Mouse (Mus musculus) adrenal gland, adult (tissue): ENCODE measurements around the gene Exosc2.

ENCODE experiments used
- DNase-seq, 2 experiments: peaks; one replicate each; pipeline ENCODE4 v3.0.0; 2022 to 2023; ENCODE audit warnings: low spot score in 1 of 2; ENCODE audit not compliant: inconsistent age in 2 of 2

Exosc2 gene

GRCm38 (mm10) chr2:31724730-31725490 is 54.4 kb downstream of the Exosc2 start:
- no peak for DNase-seq

- DNase-seq, result no peak
These were observed 57.2 kb downstream of the Exosc2 start for GRCm38 (mm10) chr2:31727576-31728277.

DNA sequence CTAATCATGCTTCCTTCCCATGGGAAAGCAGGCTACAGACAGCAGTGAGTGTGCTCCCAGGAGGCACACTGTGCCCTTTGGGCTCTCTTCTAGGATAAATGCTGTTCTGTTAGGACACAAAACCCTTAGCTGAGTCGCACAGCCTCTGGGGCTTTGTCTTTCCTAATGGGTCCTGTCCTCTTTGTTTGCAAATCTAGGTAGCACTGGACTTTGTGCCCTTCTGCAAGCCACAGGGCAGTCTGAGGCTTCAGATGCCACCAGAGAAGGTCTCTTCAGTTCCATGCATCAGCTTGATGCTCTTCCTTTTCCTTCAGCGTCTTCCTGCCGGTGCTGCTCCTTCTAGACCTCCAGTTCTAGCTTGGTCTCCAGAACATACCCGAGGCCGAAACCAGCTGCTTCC is 60.1 kb downstream of the Exosc2 start:
- no peak for DNase-seq
